Mouse (Mus musculus) CD4-positive helper T cell, adult 2 months (primary cell): Measurements from ENCODE around the gene Ooep.
"Not testable (repeated sequence)": the region's sequence is repeated elsewhere in the genome, so short reads cannot be mapped to it uniquely, and the experiment has no call there.

Source experiments
- DNase-seq: peaks from one replicate; pipeline ENCODE4 v3.0.0-alpha.2; 2012; ENCODE audit warnings: low read depth, missing footprints, low spot score

Ooep gene

GRCm38 (mm10) chr9:78367959-78368358 lies 10.6 kb downstream of the Ooep start, which contains the start of gene Dppa5a:
Dppa5a (minus strand) TSS chr9:78368177.
- not testable (repeated sequence) for DNase-seq

DNA sequence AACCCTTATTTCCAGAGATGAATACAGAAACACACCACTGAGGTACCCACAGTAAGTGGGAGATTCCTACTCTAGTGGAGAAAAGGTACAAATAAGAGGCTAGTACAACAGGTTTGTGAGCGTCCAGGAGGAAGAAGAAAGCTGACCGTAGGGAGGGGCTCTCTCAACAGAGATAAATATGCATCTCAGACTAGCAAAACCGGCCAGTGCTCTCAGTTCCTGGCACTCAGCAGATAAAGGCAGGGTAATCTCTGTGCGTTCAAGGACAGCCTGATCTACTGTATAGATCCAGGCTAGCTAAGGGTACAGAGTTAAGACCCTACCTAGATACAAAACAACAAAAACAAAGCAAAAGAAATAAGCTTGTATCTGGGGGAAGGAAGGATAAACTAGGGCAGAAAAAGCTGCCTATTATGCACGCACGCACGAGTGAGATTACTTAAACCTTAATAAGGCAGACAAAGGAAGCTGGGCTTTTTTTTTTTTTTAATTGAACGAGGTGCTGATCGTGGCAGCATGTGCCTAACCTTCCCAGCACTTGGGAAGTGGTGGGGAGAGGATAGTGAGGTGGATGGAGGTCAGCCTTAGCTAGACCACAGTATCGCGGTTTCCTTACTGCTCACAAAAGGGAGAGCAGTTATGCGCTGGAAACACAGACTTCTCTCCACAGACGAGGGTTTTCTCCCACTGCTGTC lies 12.5 kb downstream of the Ooep start:
- no peak for DNase-seq

- DNase-seq, result no peak
These were observed 13.8 kb downstream of the Ooep start for GRCm38 (mm10) chr9:78364701-78365100.

DNA sequence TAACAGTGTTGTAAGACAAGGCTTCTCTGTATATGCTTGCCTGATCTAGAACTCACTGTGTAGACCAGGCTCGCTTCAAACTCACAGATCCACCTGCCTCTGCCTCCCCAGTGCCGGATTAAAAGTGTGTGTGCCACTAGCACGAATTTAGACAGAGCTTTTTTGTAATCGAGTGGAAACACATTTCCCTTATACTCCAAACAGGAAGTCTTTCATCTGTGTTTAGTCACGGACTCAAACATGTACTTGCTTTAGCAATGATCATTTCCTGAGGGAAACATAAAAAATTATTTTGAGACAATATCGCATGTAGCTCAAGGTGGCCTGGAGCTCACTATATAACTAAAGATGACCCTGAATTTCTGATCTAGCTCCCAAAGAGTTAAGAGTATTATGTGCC lies 15.2 kb downstream of the Ooep start:
- no peak for DNase-seq

- no peak for DNase-seq
These were observed 18.0 kb downstream of the Ooep start for GRCm38 (mm10) chr9:78360484-78360872.

DNA sequence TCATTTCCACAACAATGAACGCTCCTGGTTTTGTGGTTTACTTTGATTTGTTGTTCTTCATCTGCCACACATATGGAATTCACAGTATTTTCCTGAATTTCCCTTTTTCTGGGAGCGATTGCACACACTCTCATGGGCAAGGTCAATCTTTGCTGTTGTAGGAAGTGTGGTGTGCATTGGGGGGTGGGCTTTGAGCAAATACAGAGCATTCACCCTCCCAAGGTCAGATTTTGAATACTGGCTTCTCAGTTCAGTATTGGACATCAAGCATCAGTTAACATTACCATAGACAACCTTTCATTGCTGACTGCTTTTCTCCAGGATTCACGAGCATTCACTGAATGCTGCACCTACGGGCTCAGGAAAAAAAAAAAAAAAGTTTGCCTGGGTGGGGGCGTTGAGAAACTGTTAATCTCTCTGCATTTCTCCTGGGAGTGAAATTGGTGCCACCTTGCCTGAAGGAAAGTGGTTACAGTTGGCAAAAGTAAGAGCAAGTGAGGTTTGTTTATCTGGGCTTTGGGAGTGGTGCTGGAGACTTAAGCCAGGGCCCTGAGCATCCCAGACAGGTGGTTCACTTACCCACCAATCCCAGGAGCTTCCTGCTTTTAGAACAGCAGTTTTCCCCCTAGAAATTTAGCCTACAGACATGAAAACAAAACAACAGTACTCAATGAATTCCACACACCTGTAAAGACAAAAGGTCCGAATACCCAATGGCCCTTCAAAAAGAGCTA lies 18.6 kb downstream of the Ooep start:
- DNase-seq, result no peak

GRCm38 (mm10) chr9:78358053-78358452 lies 20.5 kb downstream of the Ooep start:
- DNase-seq, result peak; percentile 48

GRCm38 (mm10) chr9:78355611-78356010 lies 22.9 kb downstream of the Ooep start, which contains the start of gene Gsta2:
Gsta2 (minus strand) TSS chr9:78355788.
- DNase-seq, result no peak

DNA sequence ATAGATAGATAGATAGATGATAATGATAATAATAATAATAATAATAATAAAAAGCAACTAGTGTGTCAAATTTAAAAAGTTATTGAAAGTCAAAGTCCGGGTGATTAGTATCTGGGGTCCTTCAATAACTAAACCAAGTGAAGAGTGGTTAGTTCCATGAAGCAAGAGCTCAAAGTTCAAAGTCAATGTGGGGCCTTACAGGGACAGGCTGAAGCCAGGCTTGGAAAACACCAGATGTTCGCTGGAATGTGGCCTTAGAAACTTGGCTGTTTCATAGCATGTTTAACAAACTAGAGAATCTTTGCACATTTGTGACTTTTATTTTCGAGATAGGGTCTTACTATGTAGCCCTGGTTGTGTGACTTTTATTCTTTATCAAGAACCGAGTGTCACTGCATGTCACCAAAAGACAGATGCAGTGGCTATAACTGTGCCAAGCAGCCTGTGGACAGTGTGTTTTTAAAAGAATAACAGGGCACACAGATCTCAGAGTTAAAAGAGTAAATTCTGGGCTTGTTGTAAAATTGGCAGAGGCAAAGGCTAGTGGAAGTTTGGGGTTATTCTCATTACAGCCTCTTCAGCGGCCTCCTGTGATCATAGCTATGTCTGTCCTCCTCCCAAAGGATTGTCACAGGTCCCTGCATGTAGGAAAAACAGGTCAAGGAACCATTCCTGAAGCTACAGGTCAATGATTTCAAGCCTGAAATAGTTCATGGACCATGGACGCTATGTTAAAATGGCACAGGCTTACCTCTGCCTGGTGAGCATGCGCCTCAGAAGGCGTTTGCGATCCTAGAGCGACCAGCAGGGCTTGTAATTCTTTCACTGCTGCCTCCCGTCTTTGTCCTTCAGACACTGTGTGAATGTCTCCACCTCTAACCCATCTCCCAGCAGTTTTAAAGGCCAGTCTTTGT lies 23.6 kb downstream of the Ooep start:
- DNase-seq, result no peak

DNA sequence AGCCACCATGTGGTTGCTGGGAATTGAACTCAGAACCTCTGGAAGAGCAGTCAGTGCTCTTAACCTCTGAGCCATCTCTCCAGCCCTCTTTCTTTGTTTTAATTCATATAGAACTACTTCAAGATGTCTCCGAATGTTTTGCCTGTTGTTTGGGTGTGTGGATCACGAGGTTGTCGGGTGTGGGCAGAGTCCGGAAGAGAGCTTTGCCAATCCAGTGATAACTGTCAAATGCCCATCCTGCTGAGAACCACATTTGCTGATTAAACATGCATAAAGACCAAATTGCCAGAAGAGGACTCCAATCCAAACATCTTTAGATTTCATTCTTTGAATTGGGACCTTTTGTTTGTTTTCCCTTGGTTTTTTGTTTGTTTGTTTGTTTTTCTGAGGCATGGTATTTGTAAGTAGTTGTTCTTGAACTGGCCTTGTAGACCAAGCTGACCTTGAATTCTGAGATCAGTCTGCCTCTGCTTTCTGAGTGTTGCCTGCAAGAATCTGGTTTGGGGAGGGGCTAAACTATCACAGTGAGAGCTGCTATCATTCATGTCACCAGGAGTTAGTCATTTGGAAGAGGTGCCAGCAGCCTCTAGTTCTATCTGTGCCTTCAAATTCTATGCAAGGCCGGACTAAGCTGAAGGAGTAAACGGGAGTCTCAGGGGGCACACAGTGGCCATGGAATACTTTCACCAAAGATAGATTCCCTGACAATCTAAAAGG lies 26.9 kb downstream of the Ooep start:
- no peak for DNase-seq

DNA sequence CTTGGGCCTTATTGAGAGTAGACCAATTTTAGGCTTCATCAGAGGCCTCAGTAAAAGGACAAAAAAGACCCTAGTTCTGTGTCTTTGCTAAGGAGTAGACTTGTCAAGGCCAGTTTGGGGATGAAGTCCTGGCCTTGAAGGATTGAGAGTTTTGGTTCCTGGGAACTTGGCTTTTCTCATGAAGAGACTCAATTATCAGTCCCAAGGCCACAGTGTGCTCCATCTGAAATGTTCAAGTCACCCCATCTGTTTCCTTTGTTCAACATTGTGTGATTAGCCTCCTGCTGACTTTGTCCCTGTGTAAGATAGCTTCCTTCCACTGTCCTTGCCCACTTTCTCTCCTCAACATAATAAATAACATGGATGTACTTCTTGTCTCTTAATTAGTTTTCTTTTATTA lies 28.5 kb downstream of the Ooep start:
- not testable (repeated sequence) for DNase-seq

DNA sequence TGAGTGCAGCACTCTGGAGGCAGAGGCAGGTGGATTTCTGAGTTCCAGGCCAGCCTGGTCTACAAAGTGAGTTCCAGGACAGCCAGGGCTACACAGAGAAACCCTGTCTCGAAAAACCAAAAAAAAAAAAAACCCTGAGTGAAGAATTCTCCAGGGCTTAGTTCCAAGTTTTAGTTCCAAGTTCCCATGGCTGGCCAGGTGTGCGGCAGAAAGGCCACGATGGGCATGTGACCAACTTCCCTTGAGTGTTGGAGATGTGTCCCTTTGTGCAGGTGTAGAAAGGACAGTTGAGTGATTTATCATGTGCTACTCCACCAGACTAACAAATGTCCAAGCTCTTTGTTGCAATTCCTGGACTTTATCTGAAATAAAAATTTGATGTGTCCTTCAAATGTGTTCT lies 29.4 kb downstream of the Ooep start:
- not testable (repeated sequence) for DNase-seq

- not testable (repeated sequence) for DNase-seq
These were observed 30.1 kb downstream of the Ooep start for GRCm38 (mm10) chr9:78348206-78349004.

- no peak for DNase-seq
These were observed 31.5 kb downstream of the Ooep start for GRCm38 (mm10) chr9:78347004-78347403.

- DNase-seq, result not testable (repeated sequence)
These were observed 33.3 kb downstream of the Ooep start for GRCm38 (mm10) chr9:78345235-78345634.

DNA sequence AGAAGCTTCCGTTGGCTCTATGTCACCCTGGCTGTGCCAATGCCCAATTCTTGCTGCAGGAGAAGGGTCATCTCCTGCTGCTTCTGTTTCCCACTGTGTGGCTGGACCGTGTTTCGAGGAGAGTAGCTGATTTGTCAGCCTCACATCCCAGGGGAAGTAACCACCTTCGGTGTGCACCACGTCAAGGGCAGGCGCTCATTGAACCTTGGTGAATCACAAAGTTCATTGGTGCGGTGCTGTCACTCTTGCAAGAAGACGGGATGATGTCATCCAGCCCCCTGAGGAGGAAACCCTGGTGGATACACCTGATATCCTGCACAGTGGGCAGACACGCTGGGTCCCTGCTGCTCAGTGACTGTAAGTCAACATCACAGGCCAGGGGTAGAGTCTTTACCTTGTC lies 35.5 kb downstream of the Ooep start:
- not testable (repeated sequence) for DNase-seq

GRCm38 (mm10) chr9:78342494-78342893 lies 36.0 kb downstream of the Ooep start:
- not testable (repeated sequence) for DNase-seq

DNA sequence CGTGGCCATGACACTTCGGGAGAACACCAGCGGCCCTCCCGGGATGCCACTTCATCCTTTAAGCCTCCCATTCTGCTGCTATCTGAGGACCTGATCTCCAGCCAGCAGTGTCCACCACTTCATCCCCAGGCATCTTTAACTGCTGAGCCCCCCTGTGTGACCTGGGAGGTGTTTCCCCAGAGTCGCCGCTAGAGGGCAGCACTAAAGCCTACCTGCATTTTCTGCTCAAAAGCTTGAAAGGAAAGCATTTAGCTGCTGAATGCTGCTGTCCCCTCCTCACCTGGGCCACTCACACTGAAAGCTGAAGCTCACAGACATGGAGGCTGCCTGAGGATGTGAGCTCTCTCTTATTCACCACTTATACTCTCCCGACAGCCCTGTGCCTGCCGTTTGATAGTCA lies 38.2 kb downstream of the Ooep start:
- peak; percentile 15 for DNase-seq

GRCm38 (mm10) chr9:78337050-78337449 lies 41.5 kb downstream of the Ooep start:
- DNase-seq, result not testable (repeated sequence)

- DNase-seq, result not testable (repeated sequence)
These were observed 51.2 kb downstream of the Ooep start, which contains the start of gene Omt2b for GRCm38 (mm10) chr9:78327289-78327688. Omt2b (plus strand) TSS chr9:78327589.
